Mouse (Mus musculus) heart, postnatal 0 days (tissue): Measurements from ENCODE around the gene Sf3a3.

Source experiments
- CTCF ChIP-seq: IDR thresholded peaks from 2 replicates; pipeline ENCODE4 v1.5.1; 2016; ENCODE audit warnings: antibody characterized with exemption, control low read depth, low read depth
- EP300 ChIP-seq: IDR thresholded peaks from 2 replicates; pipeline ENCODE4 v1.6.1; 2016; ENCODE audit warnings: antibody characterized with exemption, low read depth

GRCm38 (mm10) chr4:124773449-124773848, 58.9 kb downstream of the Sf3a3 start:
- TF ChIP-seq CTCF (no peak), EP300 (no peak)
